Mouse (Mus musculus) kidney, adult 18-20 months (tissue): ENCODE measurements at regions not wholly inside any gene's neighbourhood (a gene's known extent, or its start where the extent isn't known, plus 50 kb on each side); places are given as distances from the start of the nearest gene placed in this dataset.
A peak's percentile ranks its signal among the peaks of the same experiment; 100 is the strongest.

Experiments used
- DNase-seq: peaks from one replicate; pipeline ENCODE4 v3.0.0; 2021

- DNase-seq, result no peak
Observed at GRCm38 (mm10) chr6:93478521-93478920, 535.2 kb upstream of the Adamts9 start.

GRCm38 (mm10) chr6:93474981-93475380 lies 531.7 kb upstream of the Adamts9 start:
- no peak for DNase-seq

GRCm38 (mm10) chr6:93467867-93468266 lies 524.6 kb upstream of the Adamts9 start:
- DNase-seq, result no peak

DNA sequence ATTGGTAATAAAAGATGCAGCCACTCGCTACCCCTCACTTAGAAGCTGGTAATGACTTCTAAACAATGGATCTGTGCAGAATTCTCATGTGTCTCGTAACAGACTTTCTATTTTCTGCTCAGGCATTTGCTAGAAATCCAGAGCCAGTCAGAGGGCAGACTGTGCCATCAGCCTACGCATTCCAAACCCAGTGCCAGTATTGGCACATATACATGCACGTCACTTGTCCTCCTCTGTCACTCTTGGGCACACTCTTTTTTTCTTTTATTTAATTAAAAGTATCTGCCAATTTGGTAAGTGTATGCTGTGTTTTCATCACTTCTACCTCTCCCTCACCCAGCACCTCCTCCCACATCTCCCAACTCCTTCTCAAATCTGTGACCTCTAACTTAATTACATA lies 519.6 kb upstream of the Adamts9 start:
- no peak for DNase-seq

GRCm38 (mm10) chr6:93461374-93461773 lies 518.1 kb upstream of the Adamts9 start:
- no peak for DNase-seq

GRCm38 (mm10) chr6:93457613-93458012 lies 514.3 kb upstream of the Adamts9 start:
- no peak for DNase-seq

GRCm38 (mm10) chr6:93456383-93457033 lies 513.2 kb upstream of the Adamts9 start:
- no peak for DNase-seq

DNA sequence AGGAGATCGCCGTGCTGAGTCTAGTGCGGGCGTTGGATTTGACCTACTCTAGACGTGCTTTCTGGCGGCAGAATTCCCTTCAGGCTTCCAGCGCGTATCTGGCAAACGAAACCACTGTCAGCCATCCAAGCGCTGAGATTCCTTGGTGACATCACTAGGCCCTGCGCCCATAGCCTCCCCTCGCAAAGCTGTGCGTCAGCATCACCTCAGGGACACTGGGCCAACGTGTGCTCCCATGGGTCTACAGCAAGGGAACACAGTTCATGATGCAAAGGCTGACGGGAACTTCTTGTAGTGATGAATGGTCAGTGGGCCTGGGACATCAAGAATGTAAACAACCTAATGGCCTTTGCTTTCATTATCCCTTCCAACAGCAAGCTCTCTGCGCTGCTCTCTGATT lies 502.3 kb upstream of the Adamts9 start:
- peak; percentile 39 for DNase-seq

DNA sequence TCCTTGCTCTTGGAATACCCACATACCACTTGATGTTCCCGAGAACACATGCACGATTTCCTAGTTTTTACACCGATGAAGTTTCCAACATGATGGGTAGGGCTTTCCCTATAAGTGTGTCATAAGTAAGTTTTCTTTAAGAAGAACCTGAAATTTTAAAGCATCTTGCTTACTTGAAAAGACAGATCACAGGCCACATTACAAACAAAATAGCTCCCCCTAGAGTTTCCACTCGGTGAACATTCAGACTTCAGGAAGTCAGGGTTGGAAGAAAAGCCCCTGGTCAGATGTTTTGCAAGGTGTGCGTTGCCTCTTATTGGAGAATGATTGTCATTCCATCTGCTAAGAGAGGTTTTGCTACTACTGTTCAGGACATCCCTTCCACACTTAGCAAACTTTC lies 501.8 kb upstream of the Adamts9 start:
- peak; percentile 3 for DNase-seq

DNA sequence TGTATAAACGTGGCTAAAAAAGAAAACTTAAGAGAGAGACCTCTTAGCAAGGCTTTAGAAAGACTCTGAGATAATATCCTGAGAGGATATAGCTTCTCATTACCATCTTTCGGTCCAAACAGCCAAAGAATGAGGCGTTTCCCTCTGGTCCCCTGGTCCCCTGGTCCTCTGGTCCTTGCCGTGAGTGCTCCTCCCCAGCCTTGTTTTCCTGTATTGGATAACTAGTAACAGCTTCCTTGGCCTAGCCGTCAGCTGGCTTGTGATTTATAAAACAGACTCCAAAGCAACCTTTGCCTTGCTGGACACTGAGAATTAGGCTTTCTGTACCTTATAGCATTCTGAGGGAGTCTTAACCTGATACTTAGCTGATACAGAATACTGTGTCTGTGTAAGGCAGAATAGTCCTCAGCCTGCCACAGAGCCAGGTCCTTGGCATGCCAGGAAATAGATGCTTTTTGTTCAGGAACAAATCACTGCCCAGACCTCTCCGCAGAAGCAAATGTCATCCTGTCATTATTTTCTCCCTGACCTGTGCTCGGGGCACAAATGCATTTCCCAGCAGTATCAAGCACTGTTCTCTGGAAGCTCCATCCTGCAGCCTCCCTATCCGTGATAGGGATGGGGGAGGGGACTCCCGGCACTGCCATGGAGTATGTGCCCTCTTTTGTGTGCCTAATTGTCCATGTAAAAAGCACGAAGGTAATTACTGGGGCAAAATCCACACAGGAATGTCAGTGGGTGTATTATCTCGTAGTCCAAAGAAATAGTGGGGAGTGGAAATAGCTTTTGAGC lies 500.7 kb upstream of the Adamts9 start:
- peak; percentile 3 for DNase-seq

DNA sequence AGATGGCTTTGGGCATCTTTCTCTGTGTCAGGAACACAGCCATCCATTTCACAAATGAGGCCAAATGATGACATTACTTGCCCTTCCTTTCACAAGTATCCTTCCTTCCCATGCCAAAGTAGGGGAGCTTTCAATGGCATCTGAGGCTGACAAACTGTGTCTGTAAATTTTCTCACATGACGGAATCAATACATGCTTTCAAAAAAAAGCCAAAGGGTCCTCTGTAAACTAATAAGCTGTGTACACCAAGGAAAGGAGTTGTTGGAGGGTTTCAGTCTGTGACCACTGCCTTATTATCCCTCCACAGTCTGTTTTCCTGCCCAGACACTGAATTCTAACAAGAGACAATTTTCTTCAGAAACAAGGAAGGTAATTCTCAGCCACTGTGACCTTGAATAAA lies 490.2 kb upstream of the Adamts9 start:
- no peak for DNase-seq

DNA sequence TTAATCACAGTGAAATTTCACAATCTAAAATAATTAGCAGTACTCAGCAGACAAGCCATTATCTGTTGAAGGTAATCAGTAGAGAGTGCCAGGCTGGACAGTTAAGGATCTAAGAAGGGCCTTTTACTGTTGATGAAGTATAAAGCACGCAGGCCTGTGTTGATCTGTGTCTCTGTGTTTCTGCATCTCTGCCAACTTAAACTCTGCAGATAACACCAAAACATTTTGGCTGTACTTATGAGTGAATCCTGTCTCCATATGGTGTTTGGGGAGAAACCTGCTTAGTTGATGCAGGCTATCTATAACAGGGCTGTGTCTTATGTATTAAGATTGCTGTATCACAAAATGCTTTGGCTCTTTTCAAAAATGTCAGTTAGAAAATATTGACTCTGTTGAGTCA lies 482.8 kb upstream of the Adamts9 start:
- no peak for DNase-seq

GRCm38 (mm10) chr6:93422906-93423305 lies 479.6 kb upstream of the Adamts9 start:
- DNase-seq, result no peak

GRCm38 (mm10) chr6:93422253-93422652 lies 479.0 kb upstream of the Adamts9 start:
- DNase-seq, result no peak

- DNase-seq, result no peak
Observed at GRCm38 (mm10) chr6:93417625-93418024, 474.3 kb upstream of the Adamts9 start.

DNA sequence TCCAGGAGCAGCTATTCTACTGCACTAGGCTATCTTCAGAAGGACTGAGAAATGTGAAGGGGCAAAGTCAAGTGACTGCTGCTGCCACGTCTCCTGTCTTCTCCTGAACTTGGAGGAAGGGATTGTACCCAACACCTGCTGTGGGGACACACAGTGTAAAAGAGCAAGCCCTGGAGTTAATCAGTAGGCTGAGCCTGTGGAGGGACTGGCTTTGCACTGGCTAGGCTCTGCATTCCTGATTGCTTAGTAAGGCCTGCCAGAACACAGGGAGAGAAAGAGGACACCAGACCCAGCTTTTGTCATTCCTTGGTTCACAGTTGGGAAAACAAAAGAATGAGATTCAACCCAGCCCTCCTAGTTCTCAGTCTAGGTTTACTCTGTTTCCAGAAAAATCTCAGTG lies 472.7 kb upstream of the Adamts9 start:
- no peak for DNase-seq

DNA sequence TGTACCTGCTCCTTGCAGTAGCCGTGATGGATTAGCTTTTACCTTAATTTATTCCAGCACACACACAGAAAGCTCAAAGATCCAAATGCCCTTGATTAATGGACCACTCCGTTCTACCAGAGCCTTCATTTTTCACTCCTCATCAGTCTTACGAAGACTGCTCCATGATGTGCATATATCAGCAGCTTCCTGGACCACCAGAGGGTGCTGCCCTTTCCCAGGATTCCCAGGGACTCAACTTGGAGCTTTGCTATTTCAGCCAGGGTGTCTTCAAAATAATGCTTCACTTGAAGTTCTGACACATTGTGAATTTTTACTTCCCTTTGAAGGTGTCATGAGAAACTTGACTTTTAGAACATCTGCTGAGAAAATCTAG lies 467.8 kb upstream of the Adamts9 start:
- DNase-seq, result no peak

- DNase-seq, result no peak
Observed at GRCm38 (mm10) chr6:93410416-93411076, 467.3 kb upstream of the Adamts9 start.

DNA sequence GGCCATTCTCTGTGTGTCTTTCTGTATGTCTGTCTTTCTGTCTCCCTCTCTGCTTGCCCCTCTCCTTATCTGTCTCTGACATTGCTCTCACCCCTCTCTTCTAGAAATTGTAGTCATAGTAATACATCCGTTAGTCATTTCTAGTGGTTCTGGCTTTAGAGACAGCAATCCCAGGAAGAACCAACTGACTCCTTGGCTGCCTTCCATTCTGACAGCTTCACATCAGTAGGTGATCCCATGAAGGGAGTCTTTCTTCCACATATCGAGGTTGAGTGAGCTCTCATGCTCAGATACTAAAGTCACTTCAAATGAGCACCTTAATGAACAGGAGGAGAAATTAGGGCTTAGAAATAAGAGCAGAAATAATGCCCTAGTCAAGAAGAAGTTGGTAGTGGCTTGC lies 455.3 kb upstream of the Adamts9 start:
- no peak for DNase-seq

DNA sequence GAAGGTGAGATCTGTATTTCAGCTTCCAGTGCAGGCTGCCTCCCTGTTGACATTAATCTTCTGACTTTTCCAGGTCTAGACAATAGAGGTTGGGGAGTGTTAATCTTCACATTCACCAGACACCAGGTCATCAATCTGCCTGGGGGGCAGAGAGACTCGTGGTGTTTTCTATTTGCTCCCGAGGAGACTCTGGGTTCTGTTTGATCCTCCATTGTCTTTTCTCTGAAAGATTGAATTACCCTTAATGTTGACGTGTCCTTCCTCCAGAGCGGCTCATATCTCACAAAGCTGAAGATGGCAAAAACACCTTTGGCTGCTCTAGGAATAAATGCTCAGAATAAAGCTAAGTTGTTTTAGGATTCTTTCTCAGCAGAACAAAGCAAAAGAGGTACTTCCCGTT lies 453.8 kb upstream of the Adamts9 start:
- no peak for DNase-seq

GRCm38 (mm10) chr6:93395952-93396351 lies 452.7 kb upstream of the Adamts9 start:
- no peak for DNase-seq

- DNase-seq, result peak; percentile 25
Observed at GRCm38 (mm10) chr6:93395296-93395695, 452.0 kb upstream of the Adamts9 start.

DNA sequence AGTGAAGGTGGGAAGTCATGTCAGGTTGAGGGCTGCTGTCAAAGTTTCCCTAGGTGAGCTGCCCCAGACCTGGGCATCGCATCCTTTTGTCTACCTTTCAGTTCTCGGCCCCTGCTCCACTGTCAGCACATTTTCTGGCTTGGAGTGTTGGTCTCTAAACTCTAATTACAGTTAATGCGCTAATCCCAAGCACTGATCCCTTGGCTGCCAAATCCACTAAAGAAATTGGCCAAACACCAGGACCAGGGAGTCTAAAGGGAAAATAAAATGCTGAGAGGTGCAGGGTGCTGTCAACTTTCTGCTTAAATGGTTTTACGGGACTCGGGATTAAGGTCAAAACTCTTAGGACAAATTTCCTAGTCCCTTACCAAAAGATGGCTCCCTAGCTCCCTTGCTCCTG lies 450.3 kb upstream of the Adamts9 start:
- DNase-seq, result peak; percentile 6

DNA sequence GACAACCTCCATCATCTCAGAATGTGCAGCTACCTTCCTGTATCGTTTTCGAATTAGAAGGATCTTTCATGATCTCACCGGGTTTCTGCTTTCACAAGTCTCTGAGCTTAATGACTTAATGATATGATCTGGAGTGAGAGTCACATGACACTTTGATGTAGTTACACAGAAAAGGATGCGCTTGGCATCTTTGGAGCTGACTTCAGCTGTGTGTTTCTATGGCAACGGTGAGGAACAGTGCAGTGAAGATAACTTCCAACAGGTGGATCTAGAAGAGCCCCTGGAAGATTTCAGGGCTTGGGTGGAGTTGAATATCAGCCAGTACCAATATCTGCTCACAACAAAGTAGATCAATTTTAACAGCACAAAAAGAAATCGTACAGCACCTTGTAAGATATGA lies 449.1 kb upstream of the Adamts9 start:
- DNase-seq, result no peak
